Mouse (Mus musculus) lung, embryonic 14.5 days (tissue): Measurements from ENCODE around the gene Bahd1. TPM values are rescaled to one million over a fixed set of nuclear protein-coding genes. Genes with fewer than 3 reads are reported as not detected.

ENCODE experiments used
- ATAC-seq: fragments of 200-750 bp; cut with Nextera tagmentation; 2 replicates; pipeline ENCODE4 v1.8.0; 2017; ENCODE audit warnings: mild to moderate bottlenecking, moderate TSS enrichment, moderate library complexity; ENCODE audit not compliant: insufficient read depth
- DNase-seq: peaks from one replicate; pipeline ENCODE4 v3.0.0-alpha.2; 2015
- H3K27ac ChIP-seq: fragments of 300-500 bp; sonication (generic); 2 replicates; pipeline ENCODE4 v1.5.1; 2014; ENCODE audit warnings: low read depth, mild to moderate bottlenecking, moderate library complexity
- H3K27me3 ChIP-seq: fragments of 300-500 bp; sonication (generic); 2 replicates; pipeline ENCODE4 v1.6.1; 2014; ENCODE audit warnings: low read length, control low read depth; ENCODE audit not compliant: insufficient read depth
- H3K36me3 ChIP-seq: fragments of 300-500 bp; sonication (generic); 2 replicates; pipeline ENCODE4 v1.6.1; 2014; ENCODE audit warnings: control low read depth; ENCODE audit not compliant: insufficient read depth
- H3K4me1 ChIP-seq: fragments of 300-500 bp; sonication (generic); 2 replicates; pipeline ENCODE4 v1.6.1; 2014; ENCODE audit warnings: antibody characterized with exemption, control low read depth; ENCODE audit not compliant: insufficient read depth
- H3K4me2 ChIP-seq: fragments of 300-500 bp; sonication (generic); 2 replicates; pipeline ENCODE4 v1.6.1; 2014; ENCODE audit warnings: mild to moderate bottlenecking
- H3K4me3 ChIP-seq: fragments of 300-500 bp; sonication (generic); 2 replicates; pipeline ENCODE4 v1.5.1; 2014; ENCODE audit warnings: low read depth, low read length
- H3K9ac ChIP-seq: fragments of 300-500 bp; sonication (generic); 2 replicates; pipeline ENCODE4 v1.6.1; 2014
- H3K9me3 ChIP-seq: fragments of 300-500 bp; sonication (generic); 2 replicates; pipeline ENCODE4 v1.6.1; 2016; ENCODE audit warnings: low read depth, low read length, control low read depth
- CTCF ChIP-seq: IDR thresholded peaks from 2 replicates; pipeline ENCODE4 v1.5.1; 2016; ENCODE audit warnings: antibody characterized with exemption, low read depth
- WGBS: fragments of 180-500 bp; shearing (Covaris S2); extraction: QIAGEN DNeasy Blood & Tissue Kit; methylation state at CpG from one replicate; pipeline ENCODE4 v1.1.7; 2014; 5-methylcytosine and 5-hydroxymethylcytosine counted together
- polyA plus RNA-seq: library from polyadenylated mRNA; unstranded; fragments of >200 nt; fragmentation: Nextera tagmentation; extraction: Ambion mirVana; gene quantifications from 2 replicates; pipeline ENCODE4 v1.2.1, GENCODE M21; 2014

Bahd1 gene
- 0.83 and 0.92 TPM in 2 replicates for polyA plus RNA-seq

- Histone ChIP-seq H3K27ac (no peak within 1 kb of the TSS), H3K9ac (peak within 1 kb of the TSS; percentile 74), H3K4me2 (peak within 1 kb of the TSS; percentile 98), H3K36me3 (no peaks in the 10 kb centered on the region), H3K4me1 (peaks cover 22% of the 10 kb centered on the region), H3K27me3 (peaks cover 60% of the 10 kb centered on the region), H3K4me3 (peak within 1 kb of the TSS; percentile 87), H3K9me3 (no peaks in the 10 kb centered on the region)
- DNase-seq (peak; percentile 48), ATAC-seq (no peak)
- no peak for TF ChIP-seq CTCF
- WGBS = under 1% methylated on average over 32 of the region's 32 CpGs
These were observed at the start of gene Bahd1 for GRCm38 (mm10) chr2:118899981-118900825. Bahd1 (plus strand) TSS chr2:118900377.

GRCm38 (mm10) chr2:118851756-118852155 lies 48.4 kb upstream of the Bahd1 start:
- Histone ChIP-seq H3K4me2 (no peak overlapping the region), H3K27me3 (no peaks in the 10 kb centered on the region), H3K4me3 (no peak overlapping the region), H3K9me3 (no peaks in the 10 kb centered on the region), H3K9ac (no peak overlapping the region), H3K27ac (no peak overlapping the region), H3K36me3 (no peaks in the 10 kb centered on the region), H3K4me1 (no peaks in the 10 kb centered on the region)
- ATAC-seq (no peak), DNase-seq (no peak)
- TF ChIP-seq CTCF = no peak
- 16% methylated on average over 3 of the region's 3 CpGs for WGBS

- peak; percentile 96 for DNase-seq
- peaks cover 3% of the 10 kb centered on the region; the same call in 1 of the 2 replicates for H3K4me1 ChIP-seq
- H3K27ac ChIP-seq = peak within 1 kb of the TSS; percentile 71; the same call in 1 of the 2 replicates
These were observed 38.5 kb upstream of the Bahd1 start, which contains the start of gene Ivd for GRCm38 (mm10) chr2:118861454-118862339. Ivd (plus strand) TSS chr2:118861954.

GRCm38 (mm10) chr2:118862340-118862675 lies 37.9 kb upstream of the Bahd1 start:
- DNase-seq = no peak
- H3K9me3 ChIP-seq = no peaks in the 10 kb centered on the region
- no peaks in the 10 kb centered on the region for H3K36me3 ChIP-seq
- H3K27me3 ChIP-seq = no peaks in the 10 kb centered on the region
- peak overlapping the region; percentile 78 for H3K9ac ChIP-seq
- no peak for TF ChIP-seq CTCF
- no peak for ATAC-seq
- H3K4me3 ChIP-seq = peak overlapping the region; percentile 70
- H3K4me1 ChIP-seq = peaks cover 3% of the 10 kb centered on the region; the same call in 1 of the 2 replicates
- WGBS = 40% methylated on average over 2 of the region's 3 CpGs
- H3K27ac ChIP-seq = peak overlapping the region; percentile 71; the same call in 1 of the 2 replicates
- H3K4me2 ChIP-seq = peak overlapping the region; percentile 76

More at GRCm38 (mm10) chr2:118861454-118862339, 38.5 kb upstream of the Bahd1 start, which contains the start of gene Ivd:
- peak within 1 kb of the TSS; percentile 76 for H3K4me2 ChIP-seq
- no peaks in the 10 kb centered on the region for H3K27me3 ChIP-seq
- H3K9ac ChIP-seq = peak within 1 kb of the TSS; percentile 78
- no peaks in the 10 kb centered on the region for H3K36me3 ChIP-seq
- WGBS = under 1% methylated on average over 34 of the region's 34 CpGs
- peak; percentile 100 for ATAC-seq
- H3K4me3 ChIP-seq = peak within 1 kb of the TSS; percentile 70
- no peak for TF ChIP-seq CTCF
- no peaks in the 10 kb centered on the region for H3K9me3 ChIP-seq

GRCm38 (mm10) chr2:118870601-118871000 lies 29.6 kb upstream of the Bahd1 start:
- Histone ChIP-seq H3K9ac (no peak overlapping the region), H3K36me3 (peaks cover 35% of the 10 kb centered on the region; the same call in 1 of the 2 replicates), H3K27ac (0 out of 2 replicates have a peak overlapping the region, but pooled peaks have one; percentile 43), H3K4me3 (no peak overlapping the region), H3K9me3 (no peaks in the 10 kb centered on the region), H3K4me1 (0 out of 2 replicates have a peak, but pooled peaks cover 3% of the 10 kb centered on the region), H3K4me2 (no peak overlapping the region), H3K27me3 (no peaks in the 10 kb centered on the region)
- ATAC-seq = no peak
- DNase-seq = peak; percentile 67
- TF ChIP-seq CTCF = no peak
- 71% methylated on average over 3 of the region's 3 CpGs for WGBS

- Histone ChIP-seq H3K9ac (no peak overlapping the region), H3K9me3 (no peaks in the 10 kb centered on the region), H3K4me1 (0 out of 2 replicates have a peak, but pooled peaks cover 3% of the 10 kb centered on the region), H3K27ac (0 out of 2 replicates have a peak overlapping the region, but pooled peaks have one; percentile 18), H3K36me3 (peaks cover 39% of the 10 kb centered on the region; the same call in 1 of the 2 replicates), H3K4me3 (no peak overlapping the region), H3K27me3 (no peaks in the 10 kb centered on the region), H3K4me2 (no peak overlapping the region)
- WGBS = 78% methylated on average over 1 of the region's 1 CpGs
- no peak for ATAC-seq
- no peak for TF ChIP-seq CTCF
- DNase-seq = no peak
These were observed 29.1 kb upstream of the Bahd1 start for GRCm38 (mm10) chr2:118871032-118871431.
